Comparison of ENCODE assay signal across 9 mouse cellular contexts in genomic region chr1:132758656-132759370, GRCm38 (mm10). TPM values are rescaled to one million over a fixed set of nuclear protein-coding genes. Genes with fewer than 3 reads are reported as not detected.
DNase-seq lines count a peak whose midpoint lies in the region; ATAC-seq and TF ChIP-seq lines count a peak whose summit lies in the region.
"Had no signal": no experiment of that assay in that cellular context is flagged by ENCODE, and none has a peak within 500 bp of the region (broad histone marks: within the 10 kb centered on the region; RNA-seq: fewer than 3 reads in every experiment).

No protein-coding gene starts in this region.

- WGBS in forebrain, embryonic 16.5 days = 5% methylated on average over 24 of the region's 24 CpGs
- 8% methylated on average over 24 of the region's 24 CpGs for WGBS in lung, adult 2 months

- peak; percentile 93 for ATAC-seq in forebrain, embryonic 16.5 days
- ATAC-seq in hematopoietic stem cell, adult 5-6 weeks (replicated peaks in 1 of 2; ENCODE audit: insufficient read depth in 1 of 2, low FRiP score in 2 of 2, low TSS enrichment in 1 of 2, low read depth in 1 of 2, poor library complexity in 2 of 2, severe bottlenecking in 2 of 2) = peak; percentile 69 to 80; a peak in 3 of 4 replicates

- peaks cover 11% of the 10 kb centered on the region for H3K4me1 ChIP-seq in forebrain, embryonic 16.5 days (replicated peaks; ENCODE audit: control insufficient read depth, insufficient read depth, low read length)
- no peaks in the 10 kb centered on the region for H3K4me1 ChIP-seq in lung, adult 2 months (ENCODE audit: control insufficient read depth, insufficient read depth, low read length)

- H3K27ac ChIP-seq in forebrain, embryonic 16.5 days (ENCODE audit: low read length) = peak overlapping the region; percentile 31; the same call in 1 of the 2 replicates

- no peaks in the 10 kb centered on the region for H3K27me3 ChIP-seq in forebrain, embryonic 16.5 days (replicated peaks; ENCODE audit: control insufficient read depth, insufficient read depth, low read length)

- H3K9ac ChIP-seq in forebrain, embryonic 16.5 days (replicated peaks; ENCODE audit: low read depth, low read length) = peak overlapping the region; percentile 45

- no peak for TF ChIP-seq POLR2A in lung, adult 2 months (IDR thresholded peaks at IDR 0.05; ENCODE audit: borderline replicate concordance, extremely low read depth, low read depth, low read length)

- no peaks in the 10 kb centered on the region for H3K36me3 ChIP-seq in forebrain, embryonic 16.5 days (ENCODE audit: control insufficient read depth, insufficient read depth)

- DNase-seq in NIH3T3 (ENCODE audit: low read depth) = peak; percentile 61
- DNase-seq in cerebellum, adult 18-20 months = peak; percentile 84 to 89
- DNase-seq in layer of hippocampus, adult 8-10 months (ENCODE audit: low spot score in 2 of 2) = peak; percentile 64 to 84
- DNase-seq in lung, adult 2 months = peak; percentile 24
- DNase-seq in ovary, adult 18-20 months (ENCODE audit: low spot score) = peak; percentile 59
- peak; percentile 49 for DNase-seq in urinary bladder, postnatal 25 days (ENCODE audit: low spot score)

- peak overlapping the region; percentile 57 for H3K4me2 ChIP-seq in forebrain, embryonic 16.5 days (ENCODE audit: low read length)

- H3K4me3 ChIP-seq in forebrain, embryonic 16.5 days (replicated peaks; ENCODE audit: low read length) = peak overlapping the region; percentile 36
- no peak overlapping the region for H3K4me3 ChIP-seq in lung, adult 2 months (replicated peaks; ENCODE audit: extremely low read depth, low read depth, low read length)
- H3K4me3 ChIP-seq: megakaryocyte, embryonic 14.5 days had no signal

- TF ChIP-seq CTCF in lung, adult 2 months (IDR thresholded peaks at IDR 0.05; ENCODE audit: insufficient read depth, low read length) = peak; percentile 61

- no peaks in the 10 kb centered on the region for H3K9me3 ChIP-seq in forebrain, embryonic 16.5 days (ENCODE audit: control insufficient read depth, low read length)

RNA-seq across cellular contexts. Expression of gene Nfasc, which starts 17.2 kb away (rescaled TPM):
- 49.3 and 61.8 TPM in 2 replicates for polyA plus RNA-seq in forebrain, embryonic 16.5 days (2015; fragmentation: Nextera tagmentation; extraction: Ambion mirVana)
- not detected in 2 replicates for total RNA-seq in hematopoietic stem cell, adult 5-6 weeks (2017)
- total RNA-seq in layer of hippocampus, adult 8-10 months (2022) = 100 to 1,000 TPM; 153 to 171 (median 158) TPM
- 0.15 and 0.20 TPM in 2 replicates for polyA plus RNA-seq in lung, adult 2 months (2012; rRNA removed)

Comparison
In these comparisons a context has a peak if more than half of its experiments do, and no peak if none do; other contexts are left out.
1. DNase-seq: peak in every context shown above with its lines; median percentile 86 in cerebellum, adult 18-20 months; 74 in layer of hippocampus, adult 8-10 months; 61 in NIH3T3; 59 in ovary, adult 18-20 months; 49 in urinary bladder, postnatal 25 days; 24 in lung, adult 2 months.
2. RNA of gene Nfasc, which starts 17.2 kb away (total RNA-seq): 153 to 171 TPM in layer of hippocampus, adult 8-10 months; not detected in hematopoietic stem cell, adult 5-6 weeks; every median in the first group is over 100 times any median in the second.